Mouse (Mus musculus): ENCODE data around the gene Cfap65. TPM values are rescaled to one million over a fixed set of nuclear protein-coding genes. Genes with fewer than 3 reads are reported as not detected.

Cfap65 gene
- polyA plus RNA-seq, 1 experiment: 10.6 TPM

GRCm38 (mm10) chr1:74884196-74885141 lies 50.9 kb downstream of the Cfap65 start:
- TF ChIP-seq CTCF (IDR thresholded peaks at IDR 0.05; ENCODE audit: extremely low read depth, insufficient read depth, low read length) (no peak), POLR2A (IDR thresholded peaks at IDR 0.05; ENCODE audit: extremely low read depth, insufficient read depth, low read length) (no peak)
- no peak overlapping the region for H3K4me3 ChIP-seq (ENCODE audit: insufficient read depth, low read length)
- H3K27ac ChIP-seq (ENCODE audit: insufficient read depth, low read length): no peak overlapping the region
- no peaks in the 10 kb centered on the region for H3K4me1 ChIP-seq (ENCODE audit: control insufficient read depth, insufficient read depth, low read length)

DNA sequence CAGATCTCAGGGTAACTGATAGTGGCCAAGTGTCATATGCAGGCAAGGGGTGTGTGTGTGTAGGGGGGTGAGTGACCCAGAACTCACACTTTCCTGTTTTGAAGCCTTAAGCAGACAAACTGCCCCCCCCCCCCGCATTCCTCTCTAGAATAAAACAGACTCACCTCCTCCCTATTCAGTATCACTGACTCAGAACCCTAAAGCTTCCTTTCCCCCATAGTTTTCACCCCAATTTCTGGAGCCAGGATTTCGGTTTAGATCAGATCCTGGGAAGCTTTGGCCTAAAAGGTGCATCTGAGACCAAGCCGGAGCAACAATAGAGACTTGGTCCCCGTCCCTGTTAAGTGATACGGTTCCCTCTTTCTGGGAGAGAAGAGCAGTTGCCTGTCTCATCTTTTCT lies 52.0 kb downstream of the Cfap65 start:
- no peak for TF ChIP-seq CTCF (IDR thresholded peaks at IDR 0.05; ENCODE audit: extremely low read depth, insufficient read depth, low read length)
- TF ChIP-seq POLR2A (IDR thresholded peaks at IDR 0.05; ENCODE audit: extremely low read depth, insufficient read depth, low read length): no peak

DNA sequence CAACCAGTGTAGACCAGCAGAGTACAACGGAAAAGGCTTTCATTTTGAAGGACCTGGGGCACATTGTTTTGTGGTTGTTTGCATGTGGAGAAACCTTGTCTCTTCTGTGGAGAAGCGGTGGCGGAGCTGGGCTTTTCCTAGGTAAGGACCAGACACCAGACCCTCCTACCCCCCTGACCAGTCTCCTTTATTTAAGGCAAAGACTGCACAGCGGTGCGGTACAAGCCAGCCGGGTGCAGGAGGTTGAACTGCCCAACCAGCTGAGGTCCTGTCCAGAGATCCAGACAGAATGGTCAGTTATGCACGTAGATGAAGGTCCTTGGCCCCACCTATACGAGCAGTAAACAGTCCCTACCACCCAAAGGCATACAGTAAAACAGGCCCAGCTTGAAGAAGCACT lies 52.6 kb downstream of the Cfap65 start:
- H3K27ac ChIP-seq (ENCODE audit: insufficient read depth, low read length): no peak overlapping the region
- TF ChIP-seq POLR2A (IDR thresholded peaks at IDR 0.05; ENCODE audit: extremely low read depth, insufficient read depth, low read length) (no peak), CTCF (IDR thresholded peaks at IDR 0.05; ENCODE audit: extremely low read depth, insufficient read depth, low read length) (no peak)
- H3K4me1 ChIP-seq (ENCODE audit: control insufficient read depth, insufficient read depth, low read length): no peaks in the 10 kb centered on the region
- no peak overlapping the region; the same call in 1 of the 2 replicates for H3K4me3 ChIP-seq (ENCODE audit: insufficient read depth, low read length)

More for the DNA sequence above, 52.0 kb downstream of the Cfap65 start:
- no peak overlapping the region for H3K27ac ChIP-seq (ENCODE audit: insufficient read depth, low read length)
- H3K4me3 ChIP-seq (ENCODE audit: insufficient read depth, low read length): no peak overlapping the region
- no peaks in the 10 kb centered on the region for H3K4me1 ChIP-seq (ENCODE audit: control insufficient read depth, insufficient read depth, low read length)

DNA sequence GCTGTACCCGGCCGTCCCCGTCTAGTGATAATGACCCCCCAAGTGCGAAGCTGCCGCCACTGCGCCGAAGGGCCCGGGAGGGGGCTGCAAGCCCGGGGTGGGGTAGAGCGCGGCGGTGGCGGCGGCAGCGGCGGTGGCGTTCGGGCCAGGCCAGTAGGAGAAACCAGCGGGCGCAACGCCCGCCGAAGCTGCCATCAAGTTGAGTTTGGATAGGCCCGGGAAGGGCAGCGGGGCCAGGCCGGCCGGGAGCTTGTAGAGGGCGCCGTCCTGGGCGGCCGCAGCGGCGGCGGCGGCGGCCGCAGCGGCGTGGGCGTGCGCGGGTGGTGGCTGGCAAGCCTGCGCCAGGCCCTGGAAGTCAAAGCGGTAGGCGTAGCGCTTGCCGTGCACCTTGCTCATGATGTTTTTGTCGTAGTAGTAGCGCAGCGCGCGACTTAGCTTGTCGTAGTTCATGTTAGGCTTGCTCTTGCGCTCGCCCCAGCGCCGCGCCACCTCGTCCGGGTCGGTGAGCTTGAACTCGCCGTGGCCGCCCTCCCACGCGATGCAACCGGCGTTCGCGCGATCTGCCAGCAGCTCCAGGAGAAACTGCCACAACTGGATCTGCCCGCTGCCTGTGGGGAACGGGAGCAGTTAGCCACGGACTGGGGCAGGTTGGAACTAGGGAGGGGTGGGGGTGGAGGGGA lies 53.2 kb downstream of the Cfap65 start:
- H3K4me3 ChIP-seq (ENCODE audit: insufficient read depth, low read length): peak overlapping the region; percentile 36; the same call in 1 of the 2 replicates
- TF ChIP-seq CTCF (IDR thresholded peaks at IDR 0.05; ENCODE audit: extremely low read depth, insufficient read depth, low read length) (no peak), POLR2A (IDR thresholded peaks at IDR 0.05; ENCODE audit: extremely low read depth, insufficient read depth, low read length) (no peak)
- no peak overlapping the region for H3K27ac ChIP-seq (ENCODE audit: insufficient read depth, low read length)
- H3K4me1 ChIP-seq (ENCODE audit: control insufficient read depth, insufficient read depth, low read length): no peaks in the 10 kb centered on the region

DNA sequence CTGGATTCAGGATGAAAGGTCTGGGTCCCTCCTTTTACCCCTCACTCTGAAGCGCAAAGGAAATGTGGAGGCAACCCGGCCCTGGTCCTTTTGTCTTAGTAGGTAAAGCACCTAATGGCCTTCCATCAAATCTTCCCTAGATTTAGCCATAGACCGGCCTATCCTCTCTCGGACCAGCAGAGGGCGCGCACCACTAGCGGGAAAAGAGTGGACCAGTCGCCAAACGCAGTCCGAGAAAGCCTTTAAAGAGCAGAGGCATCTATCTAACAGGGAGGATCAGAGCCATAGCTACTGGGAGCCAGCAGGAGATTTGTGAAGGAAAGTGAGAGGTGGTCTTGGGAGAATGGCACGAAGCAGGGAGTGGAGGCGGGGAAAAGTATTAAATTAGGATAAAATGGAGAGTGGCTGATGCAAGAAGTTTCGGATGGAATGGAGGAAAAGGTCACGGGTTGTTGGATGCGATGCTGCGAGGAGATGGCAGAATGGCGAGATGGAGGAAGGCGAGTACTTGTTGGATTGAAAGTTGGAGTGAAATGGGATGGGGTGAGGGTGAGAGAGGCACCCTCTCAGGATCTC lies 54.5 kb downstream of the Cfap65 start:
- no peak overlapping the region for H3K4me3 ChIP-seq (ENCODE audit: insufficient read depth, low read length)
- peak; percentile 84 for TF ChIP-seq CTCF (IDR thresholded peaks at IDR 0.05; ENCODE audit: extremely low read depth, insufficient read depth, low read length)
- no peak for TF ChIP-seq POLR2A (IDR thresholded peaks at IDR 0.05; ENCODE audit: extremely low read depth, insufficient read depth, low read length)
- H3K27ac ChIP-seq (ENCODE audit: insufficient read depth, low read length): no peak overlapping the region
- no peaks in the 10 kb centered on the region for H3K4me1 ChIP-seq (ENCODE audit: control insufficient read depth, insufficient read depth, low read length)

- Histone ChIP-seq H3K4me1 (ENCODE audit: control insufficient read depth, insufficient read depth, low read length) (no peaks in the 10 kb centered on the region), H3K4me3 (ENCODE audit: insufficient read depth, low read length) (no peak overlapping the region), H3K27ac (ENCODE audit: insufficient read depth, low read length) (no peak overlapping the region)
- TF ChIP-seq POLR2A (IDR thresholded peaks at IDR 0.05; ENCODE audit: extremely low read depth, insufficient read depth, low read length) (no peak), CTCF (IDR thresholded peaks at IDR 0.05; ENCODE audit: extremely low read depth, insufficient read depth, low read length) (no peak)
Measured at GRCm38 (mm10) chr1:74877199-74877598, 58.2 kb downstream of the Cfap65 start.

- H3K27ac ChIP-seq (ENCODE audit: insufficient read depth, low read length): no peak overlapping the region
- H3K4me3 ChIP-seq (ENCODE audit: insufficient read depth, low read length): no peak overlapping the region
- no peaks in the 10 kb centered on the region for H3K4me1 ChIP-seq (ENCODE audit: control insufficient read depth, insufficient read depth, low read length)
- TF ChIP-seq POLR2A (IDR thresholded peaks at IDR 0.05; ENCODE audit: extremely low read depth, insufficient read depth, low read length) (no peak), CTCF (IDR thresholded peaks at IDR 0.05; ENCODE audit: extremely low read depth, insufficient read depth, low read length) (no peak)
Measured at GRCm38 (mm10) chr1:74872218-74872617, 63.2 kb downstream of the Cfap65 start.

DNA sequence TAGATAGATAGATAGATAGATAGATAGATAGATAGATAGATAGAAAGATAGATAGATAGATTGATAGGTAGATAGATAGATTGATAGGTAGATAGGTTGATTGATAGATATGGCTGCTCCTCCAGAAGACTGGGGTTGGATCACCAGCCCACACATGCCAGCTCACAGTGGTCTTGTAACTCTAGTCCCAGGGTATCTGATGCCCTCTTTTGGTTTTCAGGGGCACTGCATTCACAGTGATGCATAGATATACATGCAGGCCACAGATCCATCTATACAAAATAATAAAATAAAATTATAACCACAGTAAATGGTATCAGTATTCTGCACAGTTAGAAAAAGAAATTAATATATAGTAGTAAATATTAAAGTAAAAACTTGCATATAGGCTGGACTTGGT lies 73.6 kb downstream of the Cfap65 start:
- TF ChIP-seq CTCF (IDR thresholded peaks at IDR 0.05; ENCODE audit: extremely low read depth, insufficient read depth, low read length): 0 out of 2 replicates have a peak, but pooled peaks have one; percentile 15
- no peak for TF ChIP-seq POLR2A (IDR thresholded peaks at IDR 0.05; ENCODE audit: extremely low read depth, insufficient read depth, low read length)
- Histone ChIP-seq H3K27ac (ENCODE audit: insufficient read depth, low read length) (no peak overlapping the region), H3K4me3 (ENCODE audit: insufficient read depth, low read length) (no peak overlapping the region), H3K4me1 (ENCODE audit: control insufficient read depth, insufficient read depth, low read length) (peaks cover 6% of the 10 kb centered on the region)

- Histone ChIP-seq H3K4me3 (ENCODE audit: insufficient read depth, low read length) (peak overlapping the region; percentile 97; the same call in 1 of the 2 replicates), H3K4me1 (ENCODE audit: control insufficient read depth, insufficient read depth, low read length) (peaks cover 6% of the 10 kb centered on the region), H3K27ac (ENCODE audit: insufficient read depth, low read length) (peak overlapping the region; percentile 17)
- TF ChIP-seq POLR2A (IDR thresholded peaks at IDR 0.05; ENCODE audit: extremely low read depth, insufficient read depth, low read length): peak; percentile 43; the same call in 1 of the 2 replicates
- no peak for TF ChIP-seq CTCF (IDR thresholded peaks at IDR 0.05; ENCODE audit: extremely low read depth, insufficient read depth, low read length)
Measured at GRCm38 (mm10) chr1:74859223-74859984, 76.0 kb downstream of the Cfap65 start.
